Mouse (Mus musculus): ENCODE measurements around the gene Tmem221.

DNA sequence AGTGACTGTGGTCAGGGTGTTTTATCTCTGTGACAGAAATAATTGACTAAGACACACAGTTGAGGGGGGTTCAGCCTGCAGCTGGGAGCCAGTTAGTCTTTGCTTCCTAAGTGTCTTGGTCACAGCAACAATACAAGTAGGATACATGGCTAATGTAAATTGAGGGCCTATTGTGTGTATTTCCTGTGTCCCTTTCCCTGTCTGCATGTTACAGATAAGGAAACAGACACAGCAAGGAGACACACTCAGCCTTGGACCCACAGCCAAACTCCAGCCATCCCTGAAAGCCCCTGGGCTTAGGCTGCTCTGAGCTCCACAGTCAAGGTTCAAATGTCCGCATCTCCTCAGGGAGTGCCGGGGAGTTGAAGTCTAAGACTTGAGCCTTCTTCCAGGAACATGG lies 4.0 kb downstream of the Tmem221 start:
- TF ChIP-seq CTCF (IDR thresholded peaks at IDR 0.05; ENCODE audit: low read depth, low read length) (no peak), POLR2A (IDR thresholded peaks at IDR 0.05; ENCODE audit: insufficient read depth, low read length) (no peak)
